Mouse (Mus musculus) lung, adult 2 months (tissue): Measurements from ENCODE around the gene Fbxl17.

Source experiments
- CTCF ChIP-seq: fragments of 200-500 bp; IDR thresholded peaks from 2 replicates; pipeline ENCODE4 v1.5.1; 2011; ENCODE audit warnings: mild to moderate bottlenecking, low read length, control low read depth; ENCODE audit not compliant: insufficient read depth
- POLR2A ChIP-seq: fragments of 200-500 bp; IDR thresholded peaks from 2 replicates; pipeline ENCODE4 v1.6.1; 2011; ENCODE audit warnings: low read depth, mild to moderate bottlenecking, control low read depth, low read length, borderline replicate concordance; ENCODE audit errors: extremely low read depth

DNA sequence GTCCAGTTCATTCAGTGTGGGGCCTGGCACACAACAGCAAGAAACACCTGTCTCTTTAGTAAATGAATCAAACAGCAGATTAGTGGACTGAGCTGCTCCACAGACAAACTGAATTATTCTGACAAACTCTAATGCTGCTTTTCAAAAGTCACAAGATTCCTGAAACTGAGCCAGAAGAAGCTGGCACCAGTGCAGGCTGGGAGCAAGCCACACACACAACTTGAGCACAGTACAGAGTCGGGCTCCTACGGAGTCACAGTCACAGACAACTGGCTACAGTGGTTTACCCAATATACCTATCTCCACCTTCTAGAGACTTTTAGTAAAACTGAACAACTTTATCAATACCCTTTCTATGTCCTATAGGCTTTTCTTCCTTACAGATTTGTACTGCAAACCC is 94.8 kb downstream of the Fbxl17 start:
- TF ChIP-seq CTCF = no peak
- no peak for TF ChIP-seq POLR2A
